Mouse (Mus musculus): ENCODE data around the gene Slc36a3.

The Slc36a3 gene

DNA sequence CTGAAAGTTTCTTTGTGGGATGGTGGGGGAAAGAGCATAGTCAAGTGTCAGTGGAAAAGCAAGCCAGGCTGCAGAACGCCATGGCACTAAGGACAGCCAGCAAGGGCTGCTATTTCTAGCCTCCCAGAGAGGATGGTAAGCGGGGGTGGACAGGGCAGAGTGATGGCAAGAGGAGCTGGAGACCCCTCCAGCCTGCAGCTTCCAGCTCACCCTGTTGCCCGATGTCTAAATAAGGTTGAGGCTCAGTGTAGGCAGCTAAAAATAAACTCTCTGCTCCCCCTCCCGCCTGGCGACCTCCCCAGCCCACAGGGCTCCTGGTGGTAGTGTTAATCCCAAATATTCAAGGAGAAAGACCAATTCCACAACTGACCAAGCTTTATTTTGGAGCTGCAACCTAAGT is 66.1 kb downstream of the Slc36a3 start:
- DNase-seq (ENCODE audit: low read depth, low spot score), result no peak
- no peaks in the 10 kb centered on the region for H3K27me3 ChIP-seq (ENCODE audit: control insufficient read depth, insufficient read depth, low read length, poor library complexity, severe bottlenecking)
- H3K36me3 ChIP-seq (ENCODE audit: control insufficient read depth, insufficient read depth, low read length, poor library complexity, severe bottlenecking), result no peaks in the 10 kb centered on the region

DNA sequence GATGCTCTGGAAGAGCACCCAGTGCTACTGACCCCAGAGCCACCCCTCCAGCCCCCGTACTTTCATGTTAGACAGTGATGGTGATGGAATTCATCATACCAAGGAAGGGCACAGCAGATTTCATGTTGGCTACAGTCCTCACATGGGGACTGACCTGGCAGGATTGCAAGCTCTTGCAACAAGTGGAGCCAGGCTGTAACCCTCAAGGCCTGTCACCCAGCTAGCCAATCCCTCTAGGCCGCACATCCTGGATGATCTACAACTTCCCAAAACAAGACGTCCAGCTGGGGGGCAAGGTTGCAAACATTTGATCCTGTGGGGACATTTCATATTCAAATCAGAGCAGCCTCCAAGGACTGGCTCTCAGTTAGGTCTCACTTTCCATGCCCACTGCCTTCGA is 66.9 kb downstream of the Slc36a3 start:
- Histone ChIP-seq H3K27me3 (ENCODE audit: control insufficient read depth, insufficient read depth, low read length, poor library complexity, severe bottlenecking) (no peaks in the 10 kb centered on the region), H3K36me3 (ENCODE audit: control insufficient read depth, insufficient read depth, low read length, poor library complexity, severe bottlenecking) (no peaks in the 10 kb centered on the region)
- no peak for DNase-seq (ENCODE audit: low read depth, low spot score)

DNA sequence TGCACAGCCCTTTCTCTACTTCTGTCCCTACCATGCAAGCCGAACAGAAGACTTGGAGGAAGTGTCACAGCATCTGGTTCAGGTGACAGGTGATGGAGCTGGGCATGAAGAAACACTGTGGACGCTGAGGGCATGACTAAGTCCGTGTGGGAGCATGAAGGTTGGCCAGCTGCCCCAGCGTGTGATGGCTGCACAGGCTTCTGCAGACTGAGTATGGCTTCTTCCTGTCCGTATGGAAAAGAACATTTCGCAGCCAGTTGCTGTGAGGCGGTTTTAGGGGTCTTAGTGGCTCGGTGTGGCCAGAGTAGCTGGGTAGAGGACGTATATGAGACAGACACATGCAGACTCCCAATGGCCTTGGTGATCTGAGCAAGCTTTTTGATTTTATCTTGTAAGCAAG is 70.3 kb downstream of the Slc36a3 start:
- H3K36me3 ChIP-seq (ENCODE audit: control insufficient read depth, insufficient read depth, low read length, poor library complexity, severe bottlenecking), result no peaks in the 10 kb centered on the region
- DNase-seq (ENCODE audit: low read depth, low spot score), result no peak

DNA sequence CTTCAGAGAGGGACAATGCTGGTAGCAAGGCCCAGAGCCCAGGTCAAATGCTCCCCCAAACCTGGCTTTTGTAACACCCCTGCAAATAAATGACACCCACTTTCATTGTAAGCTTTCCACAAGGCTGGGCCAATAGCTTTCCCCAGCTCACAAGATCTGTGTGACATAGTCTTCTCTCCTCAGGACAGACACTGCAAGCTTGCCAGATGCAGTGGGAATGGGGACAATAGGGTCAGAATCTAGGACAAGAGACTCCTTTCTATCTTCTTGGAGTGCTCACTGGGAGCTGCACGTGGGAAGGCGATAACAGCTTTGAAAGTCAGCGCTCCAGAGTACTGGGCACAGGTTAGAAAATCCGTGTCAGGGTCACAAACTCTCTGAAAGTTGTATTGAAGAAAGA is 72.3 kb downstream of the Slc36a3 start:
- Histone ChIP-seq H3K27me3 (ENCODE audit: control insufficient read depth, insufficient read depth, low read length, poor library complexity, severe bottlenecking) (no peaks in the 10 kb centered on the region), H3K36me3 (ENCODE audit: control insufficient read depth, insufficient read depth, low read length, poor library complexity, severe bottlenecking) (no peaks in the 10 kb centered on the region)
- no peak for DNase-seq (ENCODE audit: low read depth, low spot score)

More for the DNA sequence above, 70.3 kb downstream of the Slc36a3 start:
- no peaks in the 10 kb centered on the region for H3K27me3 ChIP-seq (ENCODE audit: control insufficient read depth, insufficient read depth, low read length, poor library complexity, severe bottlenecking)

GRCm38 (mm10) chr11:55078502-55078901 is 73.0 kb downstream of the Slc36a3 start:
- DNase-seq (ENCODE audit: low read depth, low spot score), result no peak
- Histone ChIP-seq H3K36me3 (ENCODE audit: control insufficient read depth, insufficient read depth, low read length, poor library complexity, severe bottlenecking) (no peaks in the 10 kb centered on the region), H3K27me3 (ENCODE audit: control insufficient read depth, insufficient read depth, low read length, poor library complexity, severe bottlenecking) (no peaks in the 10 kb centered on the region)

DNA sequence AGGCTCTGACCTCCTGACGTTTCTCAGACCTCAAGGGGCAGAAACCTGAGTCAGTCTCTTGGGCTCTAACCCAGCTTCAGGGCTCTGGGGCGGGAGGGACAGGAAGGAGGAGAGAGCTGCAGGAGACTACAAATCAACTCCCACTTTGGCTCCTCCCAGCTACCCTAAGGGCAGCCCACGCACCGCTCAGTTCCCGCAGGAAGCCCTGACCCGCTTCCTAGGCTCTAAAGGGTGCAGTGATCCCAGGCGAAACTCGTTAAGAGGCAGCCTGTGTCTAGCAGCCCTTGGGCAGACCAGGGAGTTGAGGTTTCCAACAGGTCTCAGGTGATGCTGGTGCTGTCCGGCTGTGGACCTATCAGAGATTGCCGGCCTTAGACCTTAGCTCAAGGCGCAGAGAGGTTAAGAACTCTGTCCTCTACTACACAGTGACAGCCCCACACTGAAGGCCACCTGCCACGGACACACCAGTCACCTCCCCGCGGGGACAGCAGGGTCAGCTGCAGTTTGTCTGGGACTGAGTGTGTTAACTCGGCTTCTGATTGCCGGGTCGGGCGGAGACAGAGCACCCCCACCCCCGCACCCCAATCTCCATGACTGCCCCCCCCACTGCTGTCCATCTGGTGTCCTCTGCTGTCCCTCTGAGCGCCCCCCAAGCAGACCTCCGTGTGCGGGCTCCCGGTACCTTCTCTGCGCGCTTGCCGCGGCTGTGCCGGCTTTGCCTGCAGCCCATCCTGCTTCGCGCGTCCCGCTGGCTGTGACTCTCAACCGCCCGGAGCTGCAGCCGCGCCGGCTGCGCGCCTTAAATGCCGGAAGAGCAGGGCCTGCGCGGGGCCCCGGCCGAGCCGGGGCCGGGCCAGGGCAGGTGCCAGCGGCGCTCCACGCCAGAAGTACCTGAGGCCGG is 73.9 kb downstream of the Slc36a3 start, which contains the start of gene Ccdc69:
Ccdc69 (minus strand) TSS at position 801 of the 901 bp plus-strand sequence.
- DNase-seq (ENCODE audit: low read depth, low spot score), result peak; percentile 70
- Histone ChIP-seq H3K27me3 (ENCODE audit: control insufficient read depth, insufficient read depth, low read length, poor library complexity, severe bottlenecking) (no peaks in the 10 kb centered on the region), H3K36me3 (ENCODE audit: control insufficient read depth, insufficient read depth, low read length, poor library complexity, severe bottlenecking) (no peaks in the 10 kb centered on the region)

DNA sequence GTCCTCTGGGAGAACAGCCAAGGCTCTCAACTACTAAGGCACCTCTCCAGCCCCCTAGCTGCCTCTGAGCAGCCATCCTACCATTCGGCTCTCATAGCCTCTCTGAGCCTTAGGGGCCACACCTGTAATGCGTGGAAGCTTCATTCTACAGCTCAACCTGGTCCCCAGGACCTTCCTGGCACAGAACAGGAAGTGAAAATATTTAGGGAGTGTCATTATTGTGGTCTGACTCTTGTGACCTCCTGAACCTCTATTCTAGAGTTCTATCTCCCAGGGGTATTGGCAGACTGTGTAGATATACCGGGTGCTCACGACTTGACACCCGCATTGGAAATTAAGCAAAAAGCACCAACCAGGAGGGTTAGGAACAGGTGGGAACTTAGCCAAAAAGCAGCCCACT is 75.3 kb downstream of the Slc36a3 start:
- peak; percentile 68 for DNase-seq (ENCODE audit: low read depth, low spot score)
- H3K27me3 ChIP-seq (ENCODE audit: control insufficient read depth, insufficient read depth, low read length, poor library complexity, severe bottlenecking), result no peaks in the 10 kb centered on the region
- H3K36me3 ChIP-seq (ENCODE audit: control insufficient read depth, insufficient read depth, low read length, poor library complexity, severe bottlenecking), result no peaks in the 10 kb centered on the region

- DNase-seq (ENCODE audit: low read depth, low spot score), result no peak
- Histone ChIP-seq H3K36me3 (ENCODE audit: control insufficient read depth, insufficient read depth, low read length, poor library complexity, severe bottlenecking) (peaks cover 1% of the 10 kb centered on the region; the same call in 1 of the 2 replicates), H3K27me3 (ENCODE audit: control insufficient read depth, insufficient read depth, low read length, poor library complexity, severe bottlenecking) (no peaks in the 10 kb centered on the region)
These were observed 75.9 kb downstream of the Slc36a3 start for GRCm38 (mm10) chr11:55075602-55076001.

Data from splenic B cell, adult 2 months (primary cell).